Mouse (Mus musculus) spleen, adult 2 months (tissue): Measurements from ENCODE around the gene Stkld1. TPM values are rescaled to one million over a fixed set of nuclear protein-coding genes. Genes with fewer than 3 reads are reported as not detected.
A peak's percentile ranks its signal among the peaks of the same experiment; 100 is the strongest.

Source experiments
- DNase-seq, 2 experiments: peaks; one replicate each; pipeline versions ENCODE4 v3.0.0 to v3.0.0-alpha.2; 2012 to 2021; ENCODE audit warnings: low spot score in 2 of 2, low read depth in 1 of 2
- H3K27ac ChIP-seq: fragments of 200-500 bp; 2 replicates; pipeline ENCODE4 v1.5.1; 2012; ENCODE audit warnings: low read length, inconsistent platforms; ENCODE audit not compliant: insufficient read depth
- H3K27me3 ChIP-seq: fragments of 200-500 bp; 2 replicates; pipeline ENCODE4 v1.6.1; 2012; ENCODE audit warnings: mild to moderate bottlenecking, moderate library complexity, low read length, inconsistent platforms; ENCODE audit not compliant: control insufficient read depth, insufficient read depth
- H3K36me3 ChIP-seq: fragments of 200-500 bp; 2 replicates; pipeline ENCODE4 v1.6.1; 2012; ENCODE audit warnings: mild to moderate bottlenecking, low read length, inconsistent platforms; ENCODE audit not compliant: control insufficient read depth, insufficient read depth
- H3K4me1 ChIP-seq: fragments of 200-500 bp; 2 replicates; pipeline ENCODE4 v1.6.1; 2011; ENCODE audit warnings: inconsistent platforms; ENCODE audit not compliant: control insufficient read depth, insufficient read depth, insufficient read length
- H3K4me3 ChIP-seq: fragments of 200-500 bp; 2 replicates; pipeline ENCODE4 v1.5.1; 2011; ENCODE audit warnings: mild to moderate bottlenecking, inconsistent platforms; ENCODE audit not compliant: insufficient read depth, insufficient read length; ENCODE audit errors: extremely low read depth
- CTCF ChIP-seq: fragments of 200-500 bp; IDR thresholded peaks from 2 replicates; pipeline ENCODE4 v1.5.1; 2011; ENCODE audit warnings: mild to moderate bottlenecking, inconsistent platforms; ENCODE audit not compliant: insufficient read depth, insufficient read length, insufficient replicate concordance; ENCODE audit errors: extremely low read depth
- POLR2A ChIP-seq: fragments of 200-500 bp; IDR thresholded peaks from 2 replicates; pipeline ENCODE4 v1.6.1; 2011; ENCODE audit warnings: low read depth, low read length, inconsistent platforms
- WGBS: fragments of 180-500 bp; shearing (Covaris S2); methylation state at CpG from one replicate; pipeline ENCODE4 v1.1.7; 2018; 5-methylcytosine and 5-hydroxymethylcytosine counted together
- polyA plus RNA-seq: library from polyadenylated mRNA; depleted of rRNA; stranded (reverse); fragments of >200 nt; gene quantifications from 2 replicates; pipeline ENCODE4 v1.2.3, GENCODE M21; 2012

Stkld1 gene
- polyA plus RNA-seq, 1 experiment = 0.22 TPM

DNA sequence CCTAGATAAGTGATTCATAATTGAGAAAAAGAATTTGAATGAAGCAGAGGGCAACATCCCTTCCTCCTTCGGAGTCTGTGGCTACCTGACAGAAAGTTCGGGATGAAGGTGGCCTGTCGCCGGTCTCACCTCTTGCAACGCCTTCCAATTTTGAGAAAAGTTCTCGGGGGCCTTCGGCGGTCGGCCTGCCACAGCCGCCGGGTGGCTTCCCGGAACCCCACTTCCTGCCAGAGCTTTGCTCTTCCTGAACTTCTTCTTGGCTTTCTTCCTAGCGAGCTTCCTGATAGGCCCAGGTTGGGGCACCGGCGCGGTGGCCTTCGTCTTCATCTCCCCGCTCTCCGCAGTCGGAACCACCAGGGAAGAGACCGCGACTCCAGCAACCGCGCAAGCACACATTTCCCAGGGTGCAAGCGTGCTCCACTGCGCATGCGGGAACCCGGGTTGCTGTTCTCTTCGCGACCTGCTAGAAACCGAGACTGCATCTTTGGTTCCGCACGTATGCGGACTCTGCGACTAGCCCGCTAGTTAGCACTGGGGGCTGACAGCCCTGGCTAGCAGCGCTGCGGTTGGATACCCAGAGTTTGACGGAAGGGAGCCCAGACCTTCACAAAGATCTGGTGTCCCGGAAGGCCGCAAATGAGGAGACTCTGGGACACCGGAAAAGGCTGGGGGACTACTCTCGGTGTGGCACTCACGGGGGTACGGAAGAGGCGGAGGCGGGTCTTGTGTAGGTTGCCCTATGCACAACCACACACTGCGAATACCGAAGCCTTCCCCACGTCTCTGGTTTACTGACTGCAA lies 30.3 kb downstream of the Stkld1 start, which contains the start of gene Rexo4:
Rexo4 (minus strand) TSS at position 464 of the 801 bp plus-strand sequence.
- Histone ChIP-seq H3K4me3 (peak within 1 kb of the TSS; percentile 81), H3K4me1 (peaks cover 8% of the 10 kb centered on the region; the same call in 1 of the 2 replicates), H3K27me3 (no peaks in the 10 kb centered on the region), H3K36me3 (peaks cover 8% of the 10 kb centered on the region), H3K27ac (peak within 1 kb of the TSS; percentile 95)
- peak; percentile 56; the same call in 1 of the 2 replicates for TF ChIP-seq POLR2A
- no peak for TF ChIP-seq CTCF
- peak; percentile 85 to 92 for DNase-seq
- WGBS = under 1% methylated on average over 50 of the region's 50 CpGs

DNA sequence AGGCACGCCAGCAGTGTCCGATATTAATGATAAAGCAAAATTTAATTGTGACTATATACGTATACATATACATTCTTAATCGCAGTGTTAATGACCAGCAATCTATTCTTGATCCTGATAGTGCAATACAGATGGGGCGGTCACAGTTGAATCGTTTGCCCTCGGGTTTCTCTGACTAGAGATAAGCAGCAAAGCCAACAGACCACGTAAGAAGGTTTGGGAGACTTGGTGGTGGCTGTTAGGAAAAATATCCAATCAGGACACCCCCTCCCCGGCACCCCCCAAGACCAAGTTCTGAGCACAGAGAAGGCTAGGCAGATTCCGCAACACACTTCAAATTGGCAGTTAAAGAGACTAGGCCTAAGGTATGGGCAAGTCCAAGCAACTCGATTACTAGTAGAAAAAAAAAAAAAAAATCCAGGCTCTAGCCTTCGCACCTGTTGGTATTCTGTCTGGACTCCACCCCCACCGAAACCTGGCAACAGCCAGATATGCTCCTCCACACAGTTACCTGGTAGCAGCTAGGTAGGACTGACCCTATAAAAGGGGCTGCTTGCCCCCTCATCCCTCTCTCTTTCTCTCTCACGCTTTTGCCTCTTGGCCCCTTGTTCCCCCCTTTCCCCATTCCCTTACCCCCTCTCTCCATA lies 31.0 kb downstream of the Stkld1 start:
- peak overlapping the region; percentile 81 for H3K4me3 ChIP-seq

DNA sequence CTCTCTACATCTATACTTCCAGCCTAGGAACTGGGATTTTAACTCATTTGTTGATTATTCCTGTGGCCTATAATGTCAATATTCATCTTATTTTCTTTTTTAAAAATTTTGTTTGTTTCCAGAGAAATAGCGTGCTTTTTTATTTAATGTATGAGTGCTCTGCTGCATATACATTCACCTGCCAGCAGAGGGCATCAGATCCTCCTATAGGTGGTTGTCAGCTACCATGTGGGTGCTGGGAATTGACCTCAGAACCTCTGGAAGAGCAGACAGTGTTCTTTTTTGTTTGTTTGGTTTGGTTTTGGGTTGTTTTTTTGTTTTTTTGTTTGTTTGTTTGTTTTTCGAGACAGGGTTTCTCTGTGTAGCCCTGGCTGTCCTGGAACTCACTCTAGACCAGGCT lies 33.4 kb downstream of the Stkld1 start:
- WGBS = 83% methylated on average over 2 of the region's 2 CpGs
- TF ChIP-seq CTCF (no peak), POLR2A (no peak)

More for the DNA sequence above, 31.0 kb downstream of the Stkld1 start:
- Histone ChIP-seq H3K4me1 (peaks cover 8% of the 10 kb centered on the region; the same call in 1 of the 2 replicates), H3K27ac (peak overlapping the region; percentile 95), H3K27me3 (no peaks in the 10 kb centered on the region), H3K36me3 (peaks cover 4% of the 10 kb centered on the region)
- no peak for DNase-seq
- 25% methylated on average over 14 of the region's 14 CpGs for WGBS
- TF ChIP-seq POLR2A = no peak

DNA sequence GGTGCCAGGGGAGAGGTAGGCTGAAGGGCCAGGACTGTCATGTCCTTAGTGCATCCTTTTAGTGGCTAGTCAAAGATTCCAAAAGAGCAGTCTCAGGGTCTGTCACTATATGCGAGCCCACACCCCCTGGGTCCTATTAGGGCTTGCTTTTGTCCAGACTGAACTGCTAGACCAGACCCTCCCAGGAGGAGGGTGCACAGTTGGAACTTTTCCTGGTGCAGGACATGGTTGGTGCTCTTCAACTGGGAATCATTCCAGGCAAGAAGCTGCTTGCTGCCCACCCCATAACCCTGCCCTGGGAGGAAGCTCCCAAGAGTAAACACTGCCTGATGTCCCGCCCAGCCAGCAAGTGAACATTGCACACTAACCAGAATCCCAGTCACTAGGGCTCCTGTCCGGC lies 39.3 kb downstream of the Stkld1 start, which contains the start of gene Adamts13:
Adamts13 (plus strand) TSS at position 301 of the 400 bp plus-strand sequence.
- peaks cover 8% of the 10 kb centered on the region; the same call in 1 of the 2 replicates for H3K4me1 ChIP-seq
- DNase-seq = no peak
- WGBS = 72% methylated on average over 3 of the region's 3 CpGs
- H3K27ac ChIP-seq = peak within 1 kb of the TSS; percentile 71
- H3K27me3 ChIP-seq = no peaks in the 10 kb centered on the region
- TF ChIP-seq POLR2A (no peak), CTCF (no peak)
- H3K36me3 ChIP-seq = no peaks in the 10 kb centered on the region
- H3K4me3 ChIP-seq = no peak within 1 kb of the TSS

More for the DNA sequence above, 33.4 kb downstream of the Stkld1 start:
- no peak for DNase-seq
- Histone ChIP-seq H3K4me1 (peaks cover 8% of the 10 kb centered on the region; the same call in 1 of the 2 replicates), H3K27ac (no peak overlapping the region), H3K27me3 (no peaks in the 10 kb centered on the region), H3K36me3 (no peaks in the 10 kb centered on the region; the same call in 1 of the 2 replicates), H3K4me3 (no peak overlapping the region)

DNA sequence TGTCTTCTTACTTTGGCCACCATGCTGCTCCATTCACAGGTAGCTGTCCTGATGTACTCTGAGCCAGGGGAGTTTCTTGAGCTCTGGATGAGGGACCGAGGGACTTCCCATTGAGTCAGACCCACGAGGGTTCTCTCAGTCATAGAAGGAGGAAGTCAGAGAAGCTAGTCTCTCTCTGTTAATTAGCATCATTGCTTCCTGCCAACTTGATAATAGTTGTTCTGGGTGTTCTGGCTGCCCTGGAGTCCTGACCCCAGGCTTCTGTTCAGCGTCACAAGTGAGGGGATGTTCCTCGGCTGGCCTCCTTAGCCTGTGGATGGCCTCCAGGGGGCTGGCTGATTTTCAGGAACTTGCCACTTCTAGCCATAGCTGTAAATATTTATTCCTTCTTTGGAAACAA lies 40.1 kb downstream of the Stkld1 start:
- Histone ChIP-seq H3K36me3 (no peaks in the 10 kb centered on the region), H3K4me3 (no peak overlapping the region), H3K4me1 (peaks cover 8% of the 10 kb centered on the region; the same call in 1 of the 2 replicates), H3K27me3 (no peaks in the 10 kb centered on the region), H3K27ac (peak overlapping the region; percentile 71)
- DNase-seq = peak in 1 of 2 experiments; percentile 50
- WGBS = 5% methylated on average over 4 of the region's 4 CpGs
- no peak for TF ChIP-seq POLR2A
- TF ChIP-seq CTCF = no peak

DNA sequence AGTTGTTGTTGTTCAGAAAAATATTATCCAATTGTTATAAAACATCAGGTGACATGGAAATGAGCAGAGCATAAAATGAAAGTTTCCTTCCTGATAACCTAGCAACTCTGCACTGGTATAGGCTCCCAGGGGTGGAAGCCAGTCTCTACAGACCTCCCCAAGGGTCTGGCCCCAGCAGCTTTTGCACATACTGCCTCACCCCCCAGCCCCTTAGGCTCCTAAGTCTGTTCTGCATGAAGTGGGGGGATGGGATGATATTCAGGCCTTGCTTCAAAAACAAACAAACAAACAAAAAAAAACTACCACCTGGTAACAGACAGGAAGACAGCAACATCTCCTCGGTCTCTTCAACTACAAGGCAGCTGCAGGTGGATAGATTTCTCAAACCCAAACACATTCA lies 46.5 kb downstream of the Stkld1 start:
- Histone ChIP-seq H3K4me3 (no peak overlapping the region), H3K36me3 (no peaks in the 10 kb centered on the region), H3K27me3 (no peaks in the 10 kb centered on the region), H3K27ac (no peak overlapping the region), H3K4me1 (no peaks in the 10 kb centered on the region)
- no peak for TF ChIP-seq POLR2A
- no peak for DNase-seq
- 86% methylated on average over 1 of the region's 1 CpGs for WGBS
